Mouse (Mus musculus) embryonic fibroblast, embryonic 13.5 days (primary cell): ENCODE data around the gene 1700007K13Rik.

Experiments used
- CTCF ChIP-seq: IDR thresholded peaks from 2 replicates; pipeline ENCODE4 v1.5.1; 2011; ENCODE audit warnings: mild to moderate bottlenecking, control low read depth, low read length, moderate library complexity, borderline replicate concordance; ENCODE audit not compliant: insufficient read depth
- POLR2A ChIP-seq: IDR thresholded peaks from 2 replicates; pipeline ENCODE4 v1.6.1; 2011; ENCODE audit warnings: low read depth, mild to moderate bottlenecking, control low read depth, low read length, moderate library complexity

DNA sequence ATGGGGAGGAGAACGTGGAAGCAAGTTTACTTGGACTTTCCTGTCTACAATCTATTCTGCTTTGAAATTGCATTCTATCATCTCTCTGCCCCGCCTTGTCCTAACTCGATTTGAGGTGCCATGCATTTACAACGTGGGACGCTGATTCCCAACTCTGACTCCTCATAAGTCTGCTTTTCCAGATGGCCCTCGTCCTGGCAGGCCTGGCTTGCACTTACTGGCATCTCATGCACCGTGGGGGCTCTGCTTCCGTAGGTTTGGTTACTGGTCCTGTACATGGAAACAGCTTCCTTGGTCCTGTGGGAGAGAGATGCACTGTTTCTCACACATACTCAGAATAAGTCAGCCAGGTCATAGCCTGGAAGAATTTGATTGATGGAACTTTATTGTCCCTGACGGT, 1.2 kb downstream of the 1700007K13Rik start:
- TF ChIP-seq CTCF, result no peak
- TF ChIP-seq POLR2A, result no peak
